Mouse (Mus musculus): ENCODE data around the gene Tmem231. TPM values are rescaled to one million over a fixed set of nuclear protein-coding genes. Genes with fewer than 3 reads are reported as not detected.
"Not testable (repeated sequence)": the region's sequence is repeated elsewhere in the genome, so short reads cannot be mapped to it uniquely, and the experiment has no call there.

The Tmem231 gene
- total RNA-seq, 2 experiments from 2014 or later: 0.91 to 1.0 TPM

DNA sequence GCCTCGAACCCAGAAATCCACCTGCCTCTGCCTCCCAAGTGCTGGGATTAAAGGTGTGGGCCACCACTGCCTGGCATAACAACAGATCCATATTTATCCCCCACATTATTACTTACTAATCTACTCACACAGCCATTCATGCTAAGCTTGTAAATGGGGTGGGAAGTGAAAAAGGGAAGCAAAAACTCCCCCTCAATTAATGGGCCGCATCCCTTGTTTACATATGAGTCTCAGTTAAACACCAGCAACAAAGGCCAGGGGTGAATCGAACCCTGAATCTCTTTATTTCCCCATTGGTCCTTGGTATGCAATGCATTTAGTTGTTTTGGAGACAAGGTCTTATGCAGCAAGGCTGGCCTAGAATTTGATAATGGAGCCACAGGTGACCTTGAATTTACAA, 17.2 kb upstream of the Tmem231 start:
- no peak for DNase-seq (ENCODE audit: low spot score)

DNA sequence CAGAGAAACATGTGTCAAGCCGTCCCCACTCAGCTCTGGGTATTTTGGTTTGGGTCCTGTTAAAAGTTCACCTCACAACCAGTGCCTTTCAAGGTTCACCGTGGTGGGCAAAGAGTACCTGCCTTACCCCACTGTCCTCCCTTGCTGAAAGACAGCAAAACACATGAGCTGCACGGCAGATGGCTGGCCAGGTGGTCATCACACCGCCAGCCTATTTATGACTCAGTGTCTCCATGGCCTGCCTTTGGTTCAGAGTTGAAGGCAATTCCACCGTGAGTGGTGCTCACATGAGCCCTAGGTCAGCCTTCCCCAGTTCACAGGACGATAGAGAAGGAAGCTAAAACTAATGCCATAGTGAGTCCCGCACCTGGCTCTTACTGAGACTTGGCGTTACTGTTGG, 14.3 kb upstream of the Tmem231 start:
- DNase-seq (ENCODE audit: low spot score): no peak

DNA sequence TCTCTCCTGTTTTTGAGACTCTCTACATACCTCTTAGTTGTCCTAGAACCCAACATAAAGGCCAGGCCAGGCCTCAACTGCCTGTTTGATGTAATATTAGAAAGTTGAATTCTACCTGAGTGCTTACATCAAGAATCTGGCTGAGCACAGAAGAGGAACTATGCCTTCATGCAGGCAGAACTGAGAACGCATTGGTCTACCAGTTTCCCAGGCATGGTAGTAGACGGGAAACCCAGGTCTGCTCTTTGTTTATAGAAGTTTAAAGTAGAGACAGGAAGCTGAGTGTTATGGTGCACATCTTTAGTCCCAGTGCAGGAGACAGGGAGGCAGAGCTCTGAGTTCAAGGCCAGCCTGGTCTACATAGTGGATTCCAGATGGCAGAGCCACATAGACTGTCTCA, 13.5 kb upstream of the Tmem231 start:
- DNase-seq (ENCODE audit: low spot score): no peak

DNA sequence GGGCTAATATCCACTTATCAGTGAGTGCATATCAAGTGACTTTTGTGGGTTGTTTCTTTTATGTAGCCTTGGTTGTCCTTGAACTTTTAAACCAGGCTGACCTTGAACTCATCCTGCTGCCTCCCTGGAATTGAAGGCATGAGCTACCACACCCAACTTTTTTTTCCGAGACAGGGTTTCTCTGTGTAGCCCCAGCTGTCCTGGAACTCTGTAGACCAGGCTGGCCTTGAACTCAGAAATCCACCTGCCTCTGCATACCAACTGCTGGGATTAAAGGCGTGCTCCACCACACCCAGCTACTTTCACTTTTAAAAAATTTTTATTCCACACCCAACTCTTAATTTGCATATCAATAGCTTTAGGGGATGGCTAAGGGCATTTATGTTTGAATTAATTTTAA, 9.9 kb upstream of the Tmem231 start:
- DNase-seq (ENCODE audit: low spot score): no peak

DNA sequence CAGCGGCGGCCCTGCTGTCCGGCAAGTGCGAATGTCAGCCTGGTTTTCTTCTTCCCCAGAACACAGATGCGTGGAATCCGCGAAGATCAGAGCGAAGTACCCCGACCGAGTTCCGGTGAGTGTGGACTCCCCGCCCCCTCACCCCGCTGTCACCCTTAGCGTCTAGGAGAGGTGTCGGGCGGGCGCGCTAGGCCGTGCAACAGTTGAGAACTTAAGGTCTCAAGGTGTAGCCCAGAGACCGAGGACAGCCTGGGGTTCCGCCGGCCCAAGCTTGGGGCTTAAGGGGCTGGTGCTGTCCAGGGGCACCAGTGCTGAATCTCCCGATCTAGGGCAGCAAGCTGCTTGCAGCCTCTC, 7.4 kb upstream of the Tmem231 start:
- peak; percentile 10 for DNase-seq (ENCODE audit: low spot score)

DNA sequence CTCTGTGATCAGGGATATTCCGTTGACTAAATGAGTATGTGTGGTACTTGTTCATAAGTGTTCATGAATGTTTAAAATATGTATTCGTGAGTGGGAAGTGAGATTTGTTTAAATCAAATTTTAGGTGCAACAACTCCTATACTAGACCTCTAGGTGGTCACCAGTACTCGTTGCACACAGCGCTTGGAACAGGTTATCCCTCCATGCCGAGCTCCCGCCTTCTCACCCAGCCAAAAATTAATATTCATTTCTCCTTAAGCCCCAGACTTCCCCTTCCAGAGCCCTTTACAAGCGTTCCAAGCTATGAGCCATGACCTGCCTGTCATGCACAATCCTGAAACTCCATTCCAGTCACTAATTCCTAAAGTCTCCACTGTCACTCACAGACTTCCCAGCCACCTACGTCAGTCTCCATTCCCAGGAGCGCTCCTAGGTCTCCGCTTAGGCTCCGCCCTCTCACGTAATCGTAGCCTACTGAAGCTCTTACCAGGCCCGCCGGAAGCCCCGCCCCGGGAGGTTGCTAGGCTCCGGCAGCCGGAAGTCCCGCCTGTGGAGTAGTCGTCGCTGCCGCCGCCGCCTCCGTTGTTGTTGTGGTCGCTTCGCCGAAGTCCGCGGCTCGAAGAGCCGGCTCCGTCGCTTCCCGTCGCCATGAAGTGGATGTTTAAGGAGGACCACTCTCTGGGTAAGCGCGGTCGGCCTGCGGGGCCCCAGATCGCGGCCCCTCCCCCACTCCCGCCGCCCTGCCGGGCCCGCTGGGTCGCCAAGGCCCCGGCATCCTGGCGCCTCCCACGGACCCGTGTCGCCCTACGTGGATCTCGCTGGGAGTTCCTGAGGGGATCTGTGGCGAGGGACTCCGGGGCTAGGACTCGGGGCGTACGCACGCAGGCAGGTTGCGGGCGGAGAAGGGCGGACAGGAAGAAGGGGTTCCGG, 6.8 kb upstream of the Tmem231 start, which contains the start of gene Gabarapl2:
Gene Gabarapl2, plus strand, starts transcription at position 533 of the 930 bp plus-strand sequence.
- DNase-seq (ENCODE audit: low spot score): peak; percentile 97

DNA sequence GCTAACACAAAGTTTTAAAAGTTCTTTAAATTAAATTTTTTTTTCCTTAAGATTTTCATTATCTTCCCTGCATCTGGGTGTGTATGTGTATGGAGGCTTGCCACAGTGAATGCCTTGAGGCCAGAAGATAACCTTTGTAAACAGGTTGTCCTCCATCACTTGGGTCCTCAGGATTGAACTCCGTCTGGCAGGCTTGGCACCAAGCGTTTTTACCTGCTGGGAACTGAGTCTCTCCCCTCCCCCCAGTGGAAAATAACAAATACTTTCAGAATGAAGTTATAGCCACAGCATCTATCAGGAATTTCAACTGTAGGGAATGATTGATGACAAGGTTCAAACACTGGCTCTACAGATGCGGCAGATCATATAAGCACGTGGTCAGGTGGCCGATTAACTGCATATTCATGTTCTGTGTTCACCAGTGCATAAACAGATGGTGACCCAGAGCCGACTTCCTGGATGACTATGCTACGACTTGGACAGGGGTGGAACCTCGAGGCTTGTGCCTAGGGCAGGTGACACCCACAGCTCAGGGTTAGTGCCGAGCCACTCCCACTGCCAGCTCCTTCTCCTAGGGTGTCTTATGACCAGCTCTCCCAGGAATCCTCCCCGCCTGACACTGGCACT, 5.9 kb upstream of the Tmem231 start:
- DNase-seq (ENCODE audit: low spot score): peak; percentile 52

DNA sequence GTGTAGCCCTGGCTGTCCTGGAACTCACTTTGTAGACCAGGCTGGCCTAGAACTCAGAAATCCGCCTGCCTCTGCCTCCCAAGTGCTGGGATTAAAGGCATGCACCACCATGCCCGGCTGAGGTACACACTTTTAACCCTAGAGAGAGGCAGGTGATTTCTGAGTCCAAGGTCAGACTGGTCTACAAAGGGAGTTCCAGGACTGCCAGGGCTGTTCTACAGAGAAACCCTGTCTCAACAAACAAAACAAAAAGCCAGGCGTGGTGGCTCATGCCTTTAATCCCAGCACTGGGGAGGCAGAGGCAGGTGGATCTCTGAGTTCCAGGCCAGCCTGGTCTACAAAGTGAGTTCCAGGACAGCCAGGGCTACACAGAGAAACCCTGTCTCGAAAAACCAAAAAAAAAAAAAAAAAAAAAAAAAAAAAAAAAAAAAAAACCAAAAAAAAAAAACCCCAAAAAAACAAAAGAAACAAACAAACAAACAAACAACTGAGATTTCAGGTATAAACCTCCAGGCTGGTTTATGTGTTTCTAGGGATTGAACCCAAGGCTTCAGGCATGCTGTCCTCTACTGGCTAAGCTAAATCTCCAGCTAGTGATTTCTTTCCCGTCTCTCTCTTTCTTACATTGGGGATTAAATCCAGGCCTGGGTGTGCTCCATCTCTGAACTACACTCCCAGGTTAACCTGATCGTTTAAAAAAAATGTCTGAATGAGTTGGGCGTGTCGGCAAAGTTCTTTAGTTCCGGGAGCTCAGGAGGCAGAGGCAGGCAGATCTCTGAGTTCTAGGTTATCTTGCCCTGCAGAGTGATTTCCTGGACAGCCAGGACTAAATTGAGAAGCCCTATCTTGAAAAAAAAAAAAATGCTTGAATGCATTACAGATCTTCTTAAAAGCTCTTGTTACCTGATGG, 4.7 kb upstream of the Tmem231 start:
- DNase-seq (ENCODE audit: low spot score): not testable (repeated sequence)

DNA sequence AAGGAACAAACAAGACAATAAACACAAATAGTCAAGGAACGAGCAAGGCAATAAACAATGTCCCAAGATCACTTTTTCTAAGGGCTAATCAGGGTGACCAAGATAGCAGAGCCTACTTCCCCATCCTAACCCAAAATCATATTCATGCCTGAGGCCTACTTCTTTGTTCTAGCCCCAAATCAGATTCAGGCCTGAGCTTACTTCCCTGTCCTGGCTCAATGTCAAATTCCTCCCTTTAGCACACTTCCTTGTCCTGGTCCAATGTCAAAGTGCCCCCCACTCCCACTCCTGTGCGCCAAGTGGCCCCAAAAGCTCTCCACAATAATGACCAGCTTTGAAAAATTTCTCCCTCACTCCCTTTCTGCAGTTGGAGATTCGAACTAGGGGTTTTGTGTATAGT, 3.5 kb upstream of the Tmem231 start:
- no peak for DNase-seq (ENCODE audit: low spot score)

DNA sequence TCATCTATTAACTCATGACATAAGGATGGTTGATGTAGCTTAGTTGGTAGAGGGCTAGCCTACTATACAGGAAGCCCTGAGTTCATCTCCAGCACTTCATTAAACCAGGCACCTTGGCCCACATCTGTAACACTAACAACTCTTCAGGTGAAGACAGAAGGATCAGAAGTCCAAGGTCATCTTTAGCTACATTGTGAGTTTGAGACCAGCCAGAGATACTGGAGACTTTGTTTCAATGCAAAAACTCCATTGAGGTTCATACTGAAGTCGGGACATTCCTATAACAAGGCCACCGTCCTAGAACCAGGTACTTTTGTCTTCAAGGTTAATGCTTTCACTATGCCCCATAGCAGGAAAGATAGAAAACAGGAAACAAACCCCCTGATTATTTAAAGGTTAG, 520 bp upstream of the Tmem231 start:
- no peak for DNase-seq (ENCODE audit: low spot score)

DNA sequence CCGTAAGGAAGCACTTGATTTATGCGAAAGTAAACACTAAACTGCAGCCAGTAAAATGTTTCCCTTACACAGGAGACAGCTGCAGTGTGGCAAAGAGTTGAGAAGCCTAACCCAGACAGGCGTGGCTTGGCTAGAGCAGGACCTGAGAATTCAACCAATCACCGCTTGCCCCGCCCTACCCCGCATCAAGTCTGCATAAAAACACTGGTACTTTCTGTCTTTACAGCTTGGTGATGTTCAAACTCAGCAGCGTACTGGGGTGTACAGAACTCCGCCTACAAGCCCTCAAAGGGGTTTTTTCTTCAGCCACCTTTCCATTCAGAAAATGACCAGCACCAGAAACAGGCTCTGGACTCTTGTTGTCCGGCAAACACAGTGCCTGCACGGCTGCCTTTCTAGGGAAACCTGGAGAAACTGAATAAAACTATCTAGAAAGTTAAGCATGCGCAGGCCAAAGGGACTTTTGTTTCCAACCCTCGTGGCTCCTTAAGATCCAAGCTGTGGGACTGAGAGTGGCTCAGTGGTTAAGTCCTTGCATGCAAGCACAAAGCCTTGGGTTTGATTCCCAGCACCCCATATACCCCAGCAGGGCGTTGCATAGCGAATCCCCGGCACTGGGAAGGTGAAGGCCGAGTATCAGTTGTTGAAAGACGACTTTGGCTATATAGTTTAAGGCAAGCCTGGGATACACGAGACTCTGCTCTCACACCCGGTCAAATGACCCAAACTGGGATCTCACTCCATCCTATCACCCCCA, 923 bp downstream of the Tmem231 start:
- peak; percentile 73 for DNase-seq (ENCODE audit: low spot score)

DNA sequence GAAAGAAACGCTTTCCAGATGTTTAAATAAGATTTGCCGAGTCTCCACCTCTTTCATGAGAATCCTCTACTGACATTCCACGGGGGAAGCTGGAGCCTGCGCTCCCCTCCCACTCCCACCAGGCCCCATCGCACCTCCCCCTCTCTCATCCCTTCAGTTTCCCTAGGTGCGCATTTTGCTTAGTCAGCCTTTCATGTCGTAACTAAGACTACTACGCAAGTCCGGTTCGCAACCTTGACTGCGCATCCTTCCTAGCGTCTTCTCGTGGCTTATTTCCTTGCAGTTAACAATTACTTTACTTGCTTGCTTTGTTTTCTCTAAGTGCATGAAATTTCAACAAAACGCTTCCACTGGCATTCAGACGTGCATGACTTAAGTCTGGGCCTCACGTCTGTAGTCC, 2.0 kb downstream of the Tmem231 start:
- DNase-seq (ENCODE audit: low spot score): no peak

DNA sequence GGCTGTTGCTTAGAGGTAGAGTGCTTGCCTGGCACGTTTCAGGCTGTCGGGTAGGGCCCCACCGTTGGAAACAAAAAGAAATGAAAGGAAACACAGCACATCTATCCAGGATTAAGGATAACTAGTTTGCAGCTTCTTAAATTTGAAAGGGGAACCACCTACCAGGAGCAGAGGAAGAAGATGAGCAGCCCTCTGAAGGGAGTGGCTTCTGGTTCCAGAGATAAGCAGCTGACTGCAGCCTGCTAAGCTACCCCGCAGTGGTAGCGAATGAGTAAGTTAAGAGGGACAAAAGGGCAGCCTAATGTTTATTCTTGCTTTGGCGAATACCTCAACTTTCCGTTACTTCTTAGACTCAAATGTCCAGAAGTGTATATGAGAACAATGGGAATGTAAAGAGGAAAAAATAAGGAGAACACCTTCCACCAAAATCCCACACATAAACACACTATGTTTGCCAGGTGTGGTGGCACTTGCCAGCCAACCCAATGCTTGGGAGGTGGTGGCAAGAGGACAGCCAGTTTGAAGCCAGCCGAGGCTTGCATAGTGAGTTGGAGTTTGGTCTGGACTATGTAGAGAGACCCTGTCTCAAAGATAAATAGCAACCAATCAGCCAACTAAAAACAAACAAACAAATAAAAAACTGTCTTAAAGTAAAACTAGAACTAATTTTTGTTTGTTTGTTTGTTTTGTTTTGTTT, 3.9 kb downstream of the Tmem231 start:
- no peak for DNase-seq (ENCODE audit: low spot score)

DNA sequence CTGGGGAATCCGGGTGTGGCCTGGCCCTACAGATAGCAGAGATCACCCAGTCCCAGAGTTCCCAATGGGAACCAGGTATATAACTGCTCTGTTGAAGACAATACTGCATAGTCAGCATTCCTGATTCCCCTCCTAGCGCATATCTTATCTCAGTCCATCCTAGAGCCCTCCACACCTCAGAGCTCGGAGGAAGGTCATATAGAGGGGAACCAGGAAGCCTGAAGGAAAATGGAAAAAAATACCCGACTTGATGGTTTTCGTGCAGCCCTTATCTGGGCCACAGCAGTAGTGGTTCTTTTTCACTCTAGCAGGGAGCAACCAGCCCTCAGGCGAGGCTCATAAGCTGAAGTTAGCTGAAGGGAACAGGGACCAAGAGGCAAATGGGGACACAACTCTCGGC, 8.7 kb downstream of the Tmem231 start:
- no peak for DNase-seq (ENCODE audit: low spot score)

DNA sequence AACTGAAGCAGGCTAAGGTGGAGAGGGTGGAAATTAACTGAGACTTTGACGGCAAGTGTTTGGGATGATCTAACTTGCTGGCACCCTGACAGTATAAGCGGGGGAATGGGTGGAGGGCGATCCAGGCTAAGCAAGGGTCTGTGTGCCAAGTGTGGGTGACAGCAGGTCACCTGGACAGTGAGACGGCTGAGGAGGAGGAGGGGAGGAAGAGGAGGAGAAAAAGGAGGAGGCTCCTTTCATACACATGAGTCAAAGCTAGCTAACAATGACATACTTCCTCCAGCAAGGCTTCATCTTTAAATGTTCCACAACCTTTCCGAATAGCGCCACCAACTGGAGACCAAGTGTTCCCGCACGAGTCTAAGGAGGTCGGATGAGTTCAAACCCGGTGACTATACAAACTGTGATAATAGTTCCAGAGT, 10.3 kb downstream of the Tmem231 start:
- DNase-seq (ENCODE audit: low spot score): peak; percentile 77

DNA sequence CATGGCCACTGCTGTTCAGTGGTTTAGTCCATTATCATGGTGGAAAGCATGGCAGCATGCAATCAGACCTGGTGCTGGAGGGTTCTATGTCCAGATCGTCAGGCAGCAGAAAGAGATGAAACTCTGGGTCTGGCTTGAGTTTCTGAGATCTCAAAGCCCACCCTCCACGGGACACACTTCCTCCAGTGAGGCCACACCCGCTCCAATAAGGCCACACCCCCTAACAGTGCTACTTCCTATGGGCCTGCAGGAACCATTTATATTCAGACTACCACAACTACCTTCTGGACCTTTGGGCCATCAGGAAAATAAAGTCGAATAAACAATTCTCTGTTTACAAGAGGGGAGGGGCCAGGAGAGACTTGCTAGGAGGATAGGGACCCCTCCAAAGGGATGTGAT, 12.7 kb downstream of the Tmem231 start:
- DNase-seq (ENCODE audit: low spot score): no peak

DNA sequence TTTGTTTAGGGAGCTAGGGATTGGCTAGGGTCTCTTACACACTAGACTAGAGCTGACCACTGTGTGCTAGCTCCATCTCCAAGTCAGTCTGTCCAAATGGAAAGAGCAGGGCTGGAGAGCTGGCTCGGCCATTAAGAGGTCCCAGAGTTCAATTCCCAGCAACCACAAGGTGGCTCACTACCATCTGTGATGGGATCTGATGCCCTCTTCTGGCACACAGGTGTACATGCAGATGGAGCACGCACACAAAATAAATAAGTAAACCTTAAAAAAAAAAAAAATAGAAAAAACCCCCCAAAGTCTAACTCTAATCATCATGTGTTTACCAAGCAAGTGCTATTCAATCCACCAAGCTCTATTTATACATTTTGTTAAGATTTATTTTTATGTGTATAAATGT, 14.0 kb downstream of the Tmem231 start:
- no peak for DNase-seq (ENCODE audit: low spot score)

DNA sequence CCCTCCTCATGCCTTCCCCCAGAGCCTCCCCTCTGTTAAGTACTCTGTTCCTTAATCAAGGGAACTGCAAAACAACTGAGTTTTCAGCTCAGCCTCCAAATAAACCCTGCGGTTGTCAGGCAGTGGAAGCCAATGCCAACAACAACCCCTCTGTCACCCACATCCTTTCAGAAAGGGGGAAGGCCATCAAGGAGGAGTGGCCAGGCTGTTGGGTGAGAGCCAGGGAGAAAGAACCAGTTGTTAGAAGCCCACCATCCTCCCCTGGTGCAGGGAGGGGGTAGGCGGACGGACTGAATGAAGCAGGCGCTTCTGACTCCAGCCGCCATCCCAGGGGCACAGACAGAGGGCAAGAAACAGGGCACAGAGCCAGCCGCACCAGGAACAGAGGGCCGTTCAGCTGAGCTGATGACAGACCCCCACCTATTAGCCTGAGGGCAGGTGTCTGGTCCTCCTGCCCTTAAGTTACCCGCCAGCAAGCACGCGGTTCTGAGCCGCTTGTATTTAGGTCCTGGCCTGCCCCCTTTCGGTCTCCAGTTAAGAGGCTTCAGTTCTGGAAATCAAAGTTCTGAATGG, 20.7 kb downstream of the Tmem231 start:
- DNase-seq (ENCODE audit: low spot score): no peak

DNA sequence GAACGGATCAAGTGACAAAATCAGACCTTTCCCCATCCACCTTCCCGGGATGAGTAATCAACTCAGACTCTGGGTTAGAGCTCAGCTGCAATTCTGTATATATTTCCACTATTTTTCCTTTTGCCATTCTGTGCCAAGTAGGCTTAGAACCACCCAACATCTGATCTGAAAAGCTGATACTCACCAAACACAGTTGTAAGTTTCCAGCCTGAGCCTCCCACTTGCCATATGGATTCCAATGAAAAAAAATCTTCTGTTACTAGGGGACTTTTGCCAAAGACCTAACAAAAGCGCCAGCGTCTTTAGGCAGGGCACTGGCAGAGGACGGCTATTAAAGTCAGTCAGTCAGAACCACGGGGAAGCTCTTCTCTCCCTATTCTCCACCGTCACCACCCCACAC, 22.1 kb downstream of the Tmem231 start:
- no peak for DNase-seq (ENCODE audit: low spot score)

Data from gastrocnemius, adult 18-20 months (tissue).